Mouse (Mus musculus) brain, embryonic 14.5 days (tissue): Measurements from ENCODE around the gene Rbm20.

Experiments
- CTCF ChIP-seq: fragments of 200-500 bp; IDR thresholded peaks from 2 replicates; pipeline ENCODE4 v1.5.1; 2012; ENCODE audit warnings: inconsistent platforms, mild to moderate bottlenecking, moderate library complexity, borderline replicate concordance; ENCODE audit not compliant: insufficient read depth, insufficient read length; ENCODE audit errors: extremely low read depth
- POLR2A ChIP-seq: fragments of 200-500 bp; IDR thresholded peaks from 2 replicates; pipeline ENCODE4 v1.6.1; 2012; ENCODE audit warnings: mild to moderate bottlenecking, inconsistent platforms, borderline replicate concordance; ENCODE audit not compliant: poor library complexity, insufficient read depth, insufficient read length, severe bottlenecking; ENCODE audit errors: extremely low read depth

DNA sequence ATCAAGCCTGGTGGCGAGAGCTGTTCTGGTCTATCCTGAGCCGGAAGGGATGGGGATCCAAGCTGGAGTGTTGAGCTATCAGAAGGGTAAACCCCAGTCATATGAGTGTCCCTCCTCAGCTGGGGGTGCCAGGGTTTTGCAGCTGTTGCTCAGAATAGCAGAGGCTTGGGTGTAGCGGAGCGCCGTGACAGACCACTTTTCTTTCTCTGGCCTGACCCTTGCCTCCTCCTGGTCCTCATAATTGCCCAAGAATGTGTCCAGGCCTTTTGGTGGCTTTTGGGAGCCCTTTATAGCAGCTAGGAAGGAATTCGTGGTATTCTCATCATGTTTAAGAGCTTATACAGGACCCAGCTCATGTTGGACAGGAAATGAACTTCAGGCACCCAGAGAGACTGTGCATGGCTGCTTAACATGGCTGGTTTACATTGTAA lies 61.6 kb downstream of the Rbm20 start:
- no peak for TF ChIP-seq POLR2A
- no peak for TF ChIP-seq CTCF
